Mouse (Mus musculus) brain, adult 2 months (tissue): ENCODE measurements around the gene Elmsan1.
A peak's percentile ranks its signal among the peaks of the same experiment; 100 is the strongest.

ENCODE experiments used
- DNase-seq: peaks from one replicate; pipeline ENCODE4 v3.0.0; 2011; ENCODE audit warnings: low read depth, low spot score

Elmsan1 gene

GRCm38 (mm10) chr12:84193642-84194399, 24.9 kb downstream of the Elmsan1 start:
- peak; percentile 96 for DNase-seq

GRCm38 (mm10) chr12:84192741-84193641, 25.7 kb downstream of the Elmsan1 start:
- DNase-seq, result peak; percentile 73

DNA sequence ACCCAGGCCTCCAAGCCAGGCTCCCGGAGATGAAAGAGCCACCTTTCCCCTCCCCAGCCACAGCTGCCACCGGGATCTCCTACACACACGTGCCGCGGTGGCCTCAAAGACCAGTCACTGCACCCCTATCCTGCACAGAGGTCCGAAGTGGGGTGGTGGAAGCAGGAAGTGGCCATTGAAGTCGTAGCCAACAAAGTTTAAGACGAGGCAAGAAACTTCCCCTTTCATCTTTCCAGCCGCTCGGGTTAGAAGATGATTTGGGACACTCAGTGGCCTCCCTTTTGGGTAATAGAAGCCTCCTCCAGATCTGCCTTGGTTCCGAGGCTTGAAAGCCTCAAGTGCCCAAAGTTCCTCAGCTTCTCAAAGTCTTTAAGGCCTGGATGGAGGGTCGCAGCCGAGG, 26.4 kb downstream of the Elmsan1 start:
- no peak for DNase-seq

- DNase-seq, result no peak
These were observed 26.9 kb downstream of the Elmsan1 start for GRCm38 (mm10) chr12:84191770-84192169.

- no peak for DNase-seq
These were observed 27.5 kb downstream of the Elmsan1 start for GRCm38 (mm10) chr12:84191190-84191589.

DNA sequence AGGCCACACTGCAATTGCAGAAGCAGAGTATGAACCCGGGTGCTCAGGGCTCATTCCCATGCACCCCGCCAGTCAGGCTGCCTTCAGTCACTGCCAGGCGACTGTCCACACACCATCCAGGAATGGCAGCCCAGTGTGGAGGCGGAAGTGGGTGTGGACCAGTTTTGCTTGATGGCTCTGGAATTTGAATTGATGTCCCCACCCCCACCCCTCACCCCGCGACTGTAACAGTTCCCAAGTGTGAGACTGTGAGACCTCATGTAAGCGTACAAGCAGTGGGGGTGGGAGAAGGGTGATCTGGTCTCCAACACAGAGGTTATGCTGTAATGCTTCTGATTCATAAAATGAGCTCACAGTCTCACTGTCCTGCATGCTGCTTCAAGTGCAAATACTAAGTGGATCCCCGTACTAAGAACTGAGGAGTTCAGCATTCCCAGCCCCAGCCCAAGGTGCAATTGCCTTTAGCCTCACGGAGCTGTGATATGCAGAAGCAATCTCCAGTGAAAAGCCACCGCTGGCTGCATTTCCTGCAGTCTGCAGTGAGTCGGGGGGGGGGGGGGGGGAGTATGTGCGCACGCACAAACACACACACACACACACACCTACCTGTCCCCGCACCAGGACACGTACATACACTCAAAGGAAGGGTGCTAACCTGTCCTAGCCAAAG, 28.4 kb downstream of the Elmsan1 start:
- no peak for DNase-seq

- DNase-seq, result no peak
These were observed 29.7 kb downstream of the Elmsan1 start for GRCm38 (mm10) chr12:84188881-84189444.

DNA sequence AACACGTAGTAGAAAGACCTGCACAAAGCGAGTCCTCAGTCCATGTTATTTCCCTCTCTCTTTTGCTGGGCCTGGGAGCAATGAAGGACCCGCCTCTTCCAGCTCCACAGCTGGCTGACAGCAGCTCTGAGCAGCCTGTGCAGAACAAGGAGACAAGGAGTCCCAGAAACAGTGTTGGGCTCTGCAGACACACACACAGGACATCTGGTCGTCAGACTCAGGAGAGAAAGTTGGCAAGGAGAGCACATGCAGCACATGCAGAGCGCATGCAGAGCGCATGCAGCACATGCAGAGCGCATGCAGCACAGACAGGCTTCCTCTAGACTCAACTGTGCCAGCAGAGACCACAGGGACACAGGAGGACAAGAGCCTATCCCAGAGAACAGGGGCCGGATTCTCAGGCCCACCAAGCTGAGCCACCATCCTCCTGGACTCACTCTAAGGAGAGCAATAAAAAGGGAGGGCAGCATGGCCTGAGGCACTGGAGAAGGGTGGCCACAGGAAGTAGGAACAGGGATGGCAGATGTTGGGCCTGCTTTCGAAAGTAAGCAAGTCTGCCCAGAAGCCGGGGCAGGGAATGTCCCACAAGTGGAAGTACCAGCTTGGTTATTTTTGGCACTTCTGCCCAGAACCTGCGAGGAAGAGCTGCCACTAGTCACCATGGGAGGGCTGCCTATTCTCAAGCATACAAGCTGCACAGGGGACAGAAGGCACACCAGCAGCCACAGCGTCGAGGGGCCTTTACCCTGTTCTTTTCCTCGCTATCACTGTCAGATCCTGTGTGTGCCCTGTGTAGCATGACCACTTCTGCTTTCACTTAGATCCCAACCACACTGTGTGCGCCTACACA, 30.7 kb downstream of the Elmsan1 start:
- peak; percentile 84 for DNase-seq

DNA sequence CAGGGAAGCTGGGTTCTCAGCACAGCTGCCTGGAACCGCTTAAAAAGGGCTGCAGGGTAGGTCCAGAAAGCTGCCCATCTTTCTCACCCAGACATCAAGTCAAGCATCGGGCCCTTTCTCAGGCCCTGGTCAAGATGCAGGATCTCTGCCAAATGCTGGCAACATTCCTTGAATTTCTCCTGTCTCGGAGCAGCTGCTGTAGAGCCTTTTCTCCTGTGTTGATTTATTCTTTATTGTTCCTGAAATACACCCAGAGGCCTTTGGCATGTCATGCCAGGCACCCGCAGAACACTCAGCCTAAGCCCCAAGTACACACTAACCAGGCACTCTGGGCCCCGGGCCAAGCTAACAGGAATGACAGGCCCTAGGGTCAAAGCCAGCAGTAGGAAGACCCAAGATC, 31.7 kb downstream of the Elmsan1 start:
- DNase-seq, result peak; percentile 57

GRCm38 (mm10) chr12:84186536-84186935, 32.1 kb downstream of the Elmsan1 start:
- no peak for DNase-seq

DNA sequence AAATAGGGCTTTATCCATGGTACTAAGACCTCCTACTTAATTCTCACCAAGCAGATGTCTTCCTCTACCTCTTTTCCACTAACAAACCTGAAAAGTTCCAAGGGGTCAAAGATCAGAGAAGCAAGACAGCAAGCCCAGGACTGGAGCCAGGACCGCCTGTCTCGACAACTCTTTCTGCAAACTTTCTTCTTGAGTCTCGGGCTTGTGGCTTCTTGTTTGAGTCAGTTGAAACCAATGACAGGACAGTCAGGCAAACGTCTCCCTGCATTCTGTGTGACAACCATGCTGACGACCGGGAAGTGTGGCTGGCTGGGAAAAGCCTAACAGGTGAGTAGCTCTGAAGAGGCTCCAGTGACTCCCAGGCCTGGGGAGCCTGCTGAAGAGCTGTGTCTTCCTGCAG, 33.1 kb downstream of the Elmsan1 start:
- no peak for DNase-seq

GRCm38 (mm10) chr12:84184979-84185378, 33.7 kb downstream of the Elmsan1 start:
- peak; percentile 65 for DNase-seq

- no peak for DNase-seq
These were observed 36.7 kb downstream of the Elmsan1 start for GRCm38 (mm10) chr12:84181999-84182398.

GRCm38 (mm10) chr12:84180701-84181435, 37.8 kb downstream of the Elmsan1 start:
- DNase-seq, result peak; percentile 77

DNA sequence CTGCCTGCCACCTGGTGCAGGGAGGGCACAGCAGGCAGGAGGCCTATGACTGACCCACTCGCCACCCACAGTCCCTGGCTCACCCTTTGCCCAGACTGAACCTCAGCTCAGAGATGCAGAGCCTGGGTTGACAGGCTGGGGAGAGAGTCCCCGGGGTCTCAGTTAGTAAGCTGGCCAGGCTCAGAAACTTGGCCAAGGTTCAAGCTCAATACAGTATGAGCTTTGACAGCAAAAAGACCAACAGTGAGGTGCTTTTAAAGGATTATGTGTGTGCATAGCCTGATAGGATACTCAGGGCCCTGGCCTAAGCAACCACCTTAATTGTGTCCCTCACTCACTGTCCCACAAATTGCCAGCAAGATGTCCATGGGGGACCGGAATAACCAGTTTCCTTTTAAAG, 38.6 kb downstream of the Elmsan1 start:
- DNase-seq, result no peak

DNA sequence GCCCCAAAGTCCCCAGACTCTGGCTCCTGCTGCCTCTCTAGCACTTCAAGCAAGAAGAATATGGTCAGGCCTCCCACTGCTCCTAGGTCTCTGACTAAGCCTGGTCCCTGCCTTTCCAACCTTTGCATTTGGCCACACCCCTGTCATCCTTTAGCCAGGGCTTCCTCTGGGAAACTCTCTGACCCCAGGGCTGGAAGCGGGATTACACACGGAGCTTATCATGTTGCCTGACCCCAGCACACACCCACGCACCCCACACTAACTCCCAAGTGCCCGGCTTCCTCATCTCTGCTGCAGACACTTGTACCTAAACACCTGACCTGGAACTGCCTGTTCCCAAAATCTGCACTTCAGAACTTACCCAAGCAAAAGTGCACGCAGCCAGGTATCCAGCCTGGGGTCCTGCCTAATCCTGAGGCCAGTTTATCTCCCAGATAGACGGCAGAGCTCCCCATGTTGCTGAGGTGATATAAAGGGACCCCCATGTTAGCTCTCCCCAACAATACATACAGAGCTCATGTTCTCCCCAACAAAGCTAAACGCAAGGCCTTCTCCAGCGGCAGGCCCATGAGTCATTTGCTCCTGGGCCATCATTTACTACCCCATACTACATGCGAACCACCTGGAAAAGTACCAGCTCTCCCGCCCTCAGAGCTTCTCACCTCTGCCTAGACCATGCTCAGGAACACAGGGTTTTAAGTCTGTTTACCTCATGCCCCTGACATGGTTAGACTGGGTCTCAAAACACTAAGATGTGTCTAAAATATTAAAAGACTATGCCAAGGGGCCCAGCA, 39.8 kb downstream of the Elmsan1 start:
- DNase-seq, result no peak

DNA sequence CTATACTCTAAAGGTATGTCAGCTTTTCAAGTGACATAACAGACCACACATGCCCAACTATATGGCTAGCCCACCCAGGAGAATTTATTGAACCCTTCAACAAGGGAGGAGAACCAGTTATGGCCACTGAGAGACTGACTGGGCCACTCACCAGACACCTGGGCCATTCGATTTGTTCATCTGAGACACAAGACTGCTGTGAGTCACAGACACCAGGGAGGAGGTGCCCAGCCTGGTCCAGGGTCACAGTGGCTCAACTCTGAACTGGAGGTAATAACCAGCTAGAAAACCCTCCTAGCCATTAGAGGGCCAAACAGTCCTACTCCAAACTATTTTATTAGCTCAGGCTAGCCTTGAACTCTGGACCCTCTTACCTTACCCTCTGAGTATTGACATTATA, 40.6 kb downstream of the Elmsan1 start:
- no peak for DNase-seq

DNA sequence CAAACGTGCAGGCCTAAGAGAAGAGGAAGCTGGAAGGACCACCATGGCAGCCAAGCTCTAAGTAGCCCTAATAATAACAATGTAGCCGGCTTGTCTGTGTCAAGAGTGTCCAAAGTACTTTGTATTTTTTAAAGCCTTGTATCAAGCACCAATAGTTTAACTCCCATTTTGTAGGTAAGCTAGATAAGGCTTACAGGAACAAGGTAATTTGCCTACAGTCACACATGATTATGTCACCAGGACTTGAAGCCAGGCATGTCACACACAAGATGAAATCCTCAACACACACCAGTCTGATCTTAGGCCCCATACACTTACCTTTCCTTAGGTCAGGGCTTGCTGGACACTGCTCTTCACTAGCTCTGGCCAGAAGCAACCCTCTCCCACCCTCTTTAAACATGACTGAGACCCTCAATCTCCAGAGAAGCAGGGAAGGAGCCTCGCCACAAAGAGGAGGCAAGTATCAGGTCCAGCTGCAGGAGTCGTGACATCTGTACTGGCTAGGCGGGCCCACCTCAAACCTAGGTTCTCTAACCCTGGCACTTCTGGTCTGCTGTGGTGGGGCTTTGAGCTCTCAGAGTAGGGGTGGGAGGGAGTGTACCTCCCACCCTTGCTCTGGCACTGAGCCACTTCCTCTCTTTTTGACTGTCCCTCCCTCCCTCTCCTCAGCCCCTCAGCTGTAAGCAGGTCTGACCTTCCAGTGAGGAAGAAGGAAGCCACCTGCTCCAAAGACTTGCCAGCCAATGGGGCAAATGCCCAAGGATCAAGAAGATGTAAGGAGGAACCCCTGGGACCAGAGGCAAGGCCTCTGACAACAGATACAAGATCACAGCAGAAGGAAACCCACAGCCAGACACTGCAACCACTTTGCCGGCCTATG, 41.6 kb downstream of the Elmsan1 start:
- no peak for DNase-seq
